Comparison of ENCODE assay signal across 8 mouse cellular contexts in the genomic region with DNA sequence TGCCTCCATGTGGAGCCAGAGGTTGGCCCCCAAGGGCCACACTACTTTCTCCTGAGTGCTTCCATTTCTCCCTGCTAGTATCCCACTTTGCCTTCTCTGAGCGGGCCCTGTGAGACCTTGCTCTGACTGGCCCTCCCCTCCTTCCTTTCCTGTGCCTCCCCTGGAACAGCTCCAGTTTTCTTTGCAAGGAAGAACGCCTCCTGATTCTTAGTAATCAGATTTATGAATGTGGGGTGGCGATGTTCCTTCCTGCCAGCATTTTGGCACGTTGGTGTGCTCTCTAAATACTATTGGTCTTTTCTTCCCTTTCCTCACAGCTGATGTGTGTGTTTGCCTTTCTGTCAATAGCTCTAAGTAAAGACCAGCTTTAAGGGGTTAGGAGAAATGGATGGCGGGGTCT.
DNase-seq lines count a peak whose midpoint lies in the region; ATAC-seq and TF ChIP-seq lines count a peak whose summit lies in the region.

No protein-coding gene starts in this region.

- ATAC-seq in limb, embryonic 13.5 days (ENCODE audit: low FRiP score, low read depth), result no peak
- ATAC-seq in midbrain, embryonic 12.5 days (ENCODE audit: low FRiP score, low read depth), result no peak
- no peak for ATAC-seq in inflammation-experienced regulatory T-cells, adult 6 months

- no peak for TF ChIP-seq POLR2A in thymus, adult 2 months (IDR thresholded peaks at IDR 0.05; ENCODE audit: control insufficient read depth, extremely low read depth, insufficient read depth, low read length, poor library complexity)

- DNase-seq in limb, embryonic 10.5 days (ENCODE audit: low spot score), result no peak
- peak; percentile 78 to 84 for DNase-seq in adrenal gland, postnatal 36 days
- peak; percentile 29 for DNase-seq in heart, postnatal 4 days
- no peak for DNase-seq in thymus, adult 2 months
- DNase-seq in retina, embryonic 14.5 days (ENCODE audit: low spot score), result no peak

- WGBS in limb, embryonic 13.5 days, result 54% methylated on average over 5 of the region's 5 CpGs
- 74% methylated on average over 5 of the region's 5 CpGs for WGBS in limb, embryonic 10.5 days
- 71% methylated on average over 5 of the region's 5 CpGs for WGBS in midbrain, embryonic 12.5 days
- WGBS in thymus, adult 2 months, result 75% methylated on average over 5 of the region's 5 CpGs

- H3K36me3 ChIP-seq in limb, embryonic 13.5 days, result no peaks in the 10 kb centered on the region
- H3K36me3 ChIP-seq in limb, embryonic 10.5 days, result no peaks in the 10 kb centered on the region
- H3K36me3 ChIP-seq in midbrain, embryonic 12.5 days, result no peaks in the 10 kb centered on the region
- H3K36me3 ChIP-seq in thymus, adult 2 months (ENCODE audit: control insufficient read depth, insufficient read depth, low read length), result no peaks in the 10 kb centered on the region

- no peaks in the 10 kb centered on the region for H3K27me3 ChIP-seq in limb, embryonic 13.5 days
- no peaks in the 10 kb centered on the region for H3K27me3 ChIP-seq in limb, embryonic 10.5 days (ENCODE audit: low read depth, poor library complexity, severe bottlenecking)
- no peaks in the 10 kb centered on the region for H3K27me3 ChIP-seq in midbrain, embryonic 12.5 days
- H3K27me3 ChIP-seq in thymus, adult 2 months (ENCODE audit: control insufficient read depth, insufficient read depth, low read length), result no peaks in the 10 kb centered on the region

- H3K9ac ChIP-seq in limb, embryonic 13.5 days, result peak overlapping the region; percentile 31; the same call in 1 of the 2 replicates
- no peak overlapping the region for H3K9ac ChIP-seq in midbrain, embryonic 12.5 days (replicated peaks)

- peaks cover 59% of the 10 kb centered on the region for H3K4me1 ChIP-seq in limb, embryonic 13.5 days
- H3K4me1 ChIP-seq in limb, embryonic 10.5 days, result peaks cover 50% of the 10 kb centered on the region
- peaks cover 14% of the 10 kb centered on the region; the same call in 1 of the 2 replicates for H3K4me1 ChIP-seq in midbrain, embryonic 12.5 days
- peaks cover 27% of the 10 kb centered on the region for H3K4me1 ChIP-seq in thymus, adult 2 months (replicated peaks; ENCODE audit: control insufficient read depth, insufficient read depth, low read length)

- no peak overlapping the region for H3K4me2 ChIP-seq in limb, embryonic 13.5 days (replicated peaks)
- no peak overlapping the region for H3K4me2 ChIP-seq in midbrain, embryonic 12.5 days (replicated peaks)

- no peak overlapping the region; the same call in 1 of the 2 replicates for H3K27ac ChIP-seq in limb, embryonic 13.5 days
- H3K27ac ChIP-seq in limb, embryonic 10.5 days, result no peak overlapping the region
- H3K27ac ChIP-seq in midbrain, embryonic 12.5 days (replicated peaks), result 0 out of 2 replicates have a peak overlapping the region, but pooled peaks have one; percentile 32
- H3K27ac ChIP-seq in thymus, adult 2 months (ENCODE audit: control insufficient read depth, insufficient read depth, low read length), result no peak overlapping the region

- H3K4me3 ChIP-seq in limb, embryonic 13.5 days, result no peak overlapping the region
- no peak overlapping the region for H3K4me3 ChIP-seq in limb, embryonic 10.5 days
- H3K4me3 ChIP-seq in midbrain, embryonic 12.5 days, result no peak overlapping the region
- no peak overlapping the region for H3K4me3 ChIP-seq in thymus, adult 2 months (ENCODE audit: control insufficient read depth, insufficient read depth, low read length)

- H3K9me3 ChIP-seq in limb, embryonic 13.5 days, result no peaks in the 10 kb centered on the region
- H3K9me3 ChIP-seq in limb, embryonic 10.5 days (replicated peaks), result no peaks in the 10 kb centered on the region
- H3K9me3 ChIP-seq in midbrain, embryonic 12.5 days, result no peaks in the 10 kb centered on the region

- TF ChIP-seq CTCF in thymus, adult 2 months (IDR thresholded peaks at IDR 0.05; ENCODE audit: borderline replicate concordance, control insufficient read depth, extremely low read depth, insufficient read depth, low read length, poor library complexity), result no peak

Comparison
In these comparisons a context has a peak if more than half of its experiments do, and no peak if none do; other contexts are left out.
1. DNase-seq: peak in adrenal gland, postnatal 36 days (2 of 2) and heart, postnatal 4 days (single experiment); none in limb, embryonic 10.5 days (single experiment), thymus, adult 2 months (single experiment) and retina, embryonic 14.5 days (single experiment).